Mouse (Mus musculus) hindlimb bud, embryonic 11.5 days (tissue): ENCODE data around the gene Psmd9.

Experiments
- DNase-seq: peaks from one replicate; pipeline ENCODE4 v3.0.0-alpha.2; 2012; ENCODE audit warnings: low read depth, low spot score; ENCODE audit errors: extremely low spot score

Psmd9 gene

DNA sequence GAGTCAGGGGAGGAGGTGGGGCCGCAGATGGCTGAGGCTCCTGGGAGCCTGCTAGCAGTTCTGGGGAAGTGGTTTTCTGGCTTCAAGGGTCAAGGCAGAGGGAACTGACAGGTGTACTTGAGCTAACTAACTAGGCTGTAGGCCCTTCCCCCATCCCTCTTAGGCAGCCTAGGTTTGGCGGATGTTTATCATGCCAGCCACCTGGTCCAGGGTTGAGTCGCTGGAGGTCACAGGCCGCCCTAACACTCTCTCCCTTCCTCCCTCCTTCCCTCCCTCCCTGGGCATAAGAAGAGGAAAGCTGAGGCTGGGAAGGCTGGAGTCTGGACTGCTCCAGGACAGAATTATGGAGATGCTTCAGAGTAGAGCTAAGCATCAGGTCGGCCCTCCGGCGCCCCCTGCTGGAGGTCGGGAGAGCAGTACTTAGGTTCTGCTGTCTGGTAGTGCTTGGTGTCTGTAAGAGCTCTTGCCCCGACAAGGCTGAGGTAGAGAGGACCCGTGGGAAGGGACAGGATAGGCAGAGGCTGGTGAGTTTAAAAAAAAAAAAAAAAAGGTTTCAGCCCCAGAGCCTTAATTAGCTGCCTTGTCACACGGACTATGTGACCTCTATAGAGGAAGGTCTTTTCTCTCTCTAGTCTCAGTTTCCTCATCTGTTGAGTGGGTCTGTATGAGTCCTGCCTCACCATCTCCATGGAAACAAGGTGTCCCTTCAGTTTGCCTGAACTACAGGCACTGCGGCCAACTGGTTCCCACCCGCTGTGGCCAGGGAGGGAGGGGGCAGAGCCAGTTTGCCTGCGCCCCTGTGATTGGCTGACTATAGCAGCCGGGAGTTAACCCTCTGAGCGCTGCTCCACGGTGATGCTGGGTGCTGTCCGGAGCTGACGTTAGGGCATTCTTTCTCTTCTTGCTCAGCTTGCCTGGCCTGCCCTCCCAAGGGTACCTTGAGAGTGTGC lies 19.5 kb upstream of the Psmd9 start:
- no peak for DNase-seq

DNA sequence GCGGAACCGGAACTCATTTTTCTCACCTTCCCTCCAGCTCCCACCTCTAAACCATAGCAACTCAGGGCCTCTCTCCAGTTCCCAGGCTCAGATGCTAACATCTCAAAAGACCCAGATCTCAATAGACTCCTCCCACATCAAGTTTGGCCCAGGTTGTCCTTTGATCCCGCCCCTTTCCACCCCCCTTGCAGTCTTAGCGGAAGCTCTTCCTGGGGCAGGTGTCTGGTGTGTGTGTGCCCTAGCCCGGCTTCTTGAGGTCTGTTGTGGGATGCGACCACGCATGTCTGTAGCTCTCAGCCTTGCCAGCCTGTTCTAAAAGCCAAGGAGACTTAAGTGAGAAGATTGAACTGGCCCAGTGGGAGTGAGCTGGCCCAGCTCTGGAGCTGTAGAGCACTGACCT lies 18.6 kb upstream of the Psmd9 start:
- no peak for DNase-seq

DNA sequence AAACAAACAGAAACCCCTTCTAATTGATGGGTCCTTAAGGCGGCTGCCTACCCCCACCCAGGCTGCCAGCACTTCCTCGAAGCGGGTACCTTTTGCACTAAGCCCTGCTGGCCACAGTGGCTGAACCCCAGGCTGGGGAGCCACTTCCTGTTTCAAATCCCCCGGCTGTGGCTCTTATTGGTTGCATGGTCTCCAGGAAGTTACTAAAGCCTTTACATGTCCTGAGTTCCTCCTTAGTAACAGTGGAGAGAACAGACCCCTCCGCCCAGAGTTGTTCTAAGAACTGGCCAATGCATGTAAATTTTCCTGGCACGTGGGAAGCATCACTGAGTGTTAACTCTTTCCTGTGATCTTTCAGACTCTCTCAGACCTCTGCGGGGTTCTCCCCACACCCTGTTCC lies 18.1 kb upstream of the Psmd9 start:
- no peak for DNase-seq

DNA sequence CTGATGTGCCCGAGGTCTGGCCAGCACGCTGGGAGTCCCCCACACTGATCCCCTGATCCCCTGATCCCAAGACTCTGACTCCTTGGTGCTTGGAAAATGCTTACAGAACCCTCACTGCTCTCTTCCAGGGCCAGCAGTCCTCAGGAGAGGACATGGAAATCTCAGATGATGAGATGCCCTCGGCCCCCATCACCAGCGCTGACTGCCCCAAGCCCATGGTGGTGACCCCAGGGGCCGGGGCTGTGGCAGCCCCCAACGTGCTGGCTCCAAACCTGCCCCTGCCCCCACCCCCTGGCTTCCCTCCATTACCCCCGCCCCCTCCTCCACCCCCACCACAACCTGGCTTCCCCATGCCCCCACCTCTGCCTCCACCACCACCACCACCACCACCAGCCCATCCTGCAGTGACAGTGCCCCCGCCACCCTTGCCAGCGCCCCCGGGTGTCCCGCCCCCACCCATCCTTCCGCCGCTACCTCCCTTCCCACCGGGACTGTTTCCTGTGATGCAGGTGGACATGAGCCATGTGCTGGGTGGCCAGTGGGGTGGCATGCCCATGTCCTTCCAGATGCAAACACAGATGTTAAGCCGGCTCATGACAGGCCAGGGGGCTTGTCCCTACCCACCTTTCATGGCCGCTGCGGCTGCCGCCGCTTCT lies 17.4 kb upstream of the Psmd9 start:
- DNase-seq: no peak

DNA sequence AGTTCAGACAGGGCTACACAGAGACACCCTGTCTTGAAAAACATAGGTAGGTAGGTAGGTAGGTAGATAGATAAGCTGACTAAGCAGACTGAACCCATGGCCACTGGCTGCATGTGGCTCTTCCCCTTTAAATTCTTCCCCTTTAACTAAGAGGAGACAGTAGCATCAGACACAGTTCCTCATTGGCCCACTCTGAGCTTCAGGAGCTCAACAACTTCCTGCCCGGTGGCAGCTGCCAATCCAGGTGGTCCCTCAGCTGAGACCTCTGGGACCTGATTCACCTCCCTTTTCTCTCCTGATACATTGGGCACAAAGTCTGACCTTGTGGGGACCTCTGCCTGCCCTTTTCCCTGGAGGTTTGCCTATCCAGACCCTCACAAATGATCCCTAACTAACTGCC lies 16.3 kb upstream of the Psmd9 start:
- no peak for DNase-seq

DNA sequence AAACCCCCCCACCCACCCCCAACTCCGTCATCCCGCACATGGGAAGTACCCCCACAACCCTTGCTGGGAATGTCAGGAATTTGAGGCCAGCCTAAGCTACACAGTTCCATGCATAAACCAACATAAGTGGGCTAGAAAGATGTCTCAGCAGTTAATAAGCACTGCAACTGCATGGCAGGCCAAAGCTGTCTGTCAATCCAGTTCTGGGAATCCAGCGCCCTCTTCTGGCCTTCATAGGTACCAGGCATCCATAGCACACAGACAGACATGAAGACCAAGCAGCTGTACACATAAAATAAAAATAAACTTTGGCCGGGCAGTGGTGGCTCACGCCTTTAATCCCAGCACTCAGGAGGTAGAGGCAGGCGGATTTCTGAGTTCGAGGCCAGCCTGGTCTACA lies 13.8 kb upstream of the Psmd9 start:
- DNase-seq: no peak

DNA sequence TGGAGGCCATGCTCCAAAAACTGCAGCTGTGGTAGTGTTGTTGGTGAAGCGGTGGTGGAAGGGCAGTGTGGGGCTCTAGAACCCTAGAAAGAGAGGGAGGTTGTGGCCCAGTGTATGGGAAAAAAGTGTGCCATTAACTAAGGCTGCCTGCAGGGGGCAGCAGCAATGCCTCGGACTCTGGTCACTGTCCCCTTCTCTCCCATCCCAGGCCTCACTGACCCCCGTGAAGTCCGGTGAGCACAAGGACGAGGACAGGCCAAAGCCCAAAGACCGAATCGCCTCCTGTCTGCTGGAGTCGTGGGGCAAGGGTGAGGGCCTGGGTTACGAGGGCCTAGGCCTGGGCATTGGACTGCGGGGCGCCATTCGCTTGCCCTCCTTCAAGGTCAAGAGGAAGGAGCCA lies 12.4 kb upstream of the Psmd9 start:
- no peak for DNase-seq

DNA sequence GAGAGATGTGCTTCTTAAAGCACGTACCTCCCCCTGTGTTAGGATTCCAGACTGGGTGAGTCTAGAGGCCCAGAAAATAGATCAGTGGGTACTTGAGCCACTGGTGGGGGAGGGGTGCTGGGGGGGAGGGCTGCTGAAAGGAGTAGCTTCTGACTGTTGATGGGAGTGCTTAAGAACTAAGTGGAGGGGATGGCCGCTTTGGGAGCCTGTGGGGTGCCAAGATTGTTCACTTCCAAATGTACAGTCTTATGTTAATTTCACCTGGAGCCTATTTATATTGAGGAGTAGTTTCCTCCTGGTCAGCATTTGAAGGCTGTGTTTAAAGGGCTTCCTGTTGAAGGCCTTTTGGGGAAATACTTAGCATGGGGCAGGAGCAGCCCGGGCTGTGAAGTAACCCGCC lies 11.2 kb upstream of the Psmd9 start:
- DNase-seq: no peak

DNA sequence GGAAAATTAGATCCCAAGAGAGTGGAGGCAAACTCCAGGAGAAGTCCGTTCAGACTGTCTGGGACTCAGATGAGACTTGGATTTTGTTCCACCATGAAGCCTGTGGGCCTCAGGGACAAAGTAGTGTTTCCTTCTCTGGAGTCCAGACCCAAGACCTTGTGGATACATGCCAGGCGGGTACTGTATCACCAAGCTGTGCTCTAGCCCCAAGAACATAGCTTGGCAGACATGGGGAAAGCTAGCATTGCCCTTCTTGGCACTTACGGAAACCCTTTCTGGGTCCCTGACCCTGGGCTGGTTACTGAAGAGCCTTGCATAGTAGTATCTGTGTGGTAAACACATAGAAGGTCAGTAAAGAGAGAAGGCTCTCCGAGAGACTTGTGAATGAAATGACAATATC lies 9.8 kb upstream of the Psmd9 start:
- DNase-seq: no peak

DNA sequence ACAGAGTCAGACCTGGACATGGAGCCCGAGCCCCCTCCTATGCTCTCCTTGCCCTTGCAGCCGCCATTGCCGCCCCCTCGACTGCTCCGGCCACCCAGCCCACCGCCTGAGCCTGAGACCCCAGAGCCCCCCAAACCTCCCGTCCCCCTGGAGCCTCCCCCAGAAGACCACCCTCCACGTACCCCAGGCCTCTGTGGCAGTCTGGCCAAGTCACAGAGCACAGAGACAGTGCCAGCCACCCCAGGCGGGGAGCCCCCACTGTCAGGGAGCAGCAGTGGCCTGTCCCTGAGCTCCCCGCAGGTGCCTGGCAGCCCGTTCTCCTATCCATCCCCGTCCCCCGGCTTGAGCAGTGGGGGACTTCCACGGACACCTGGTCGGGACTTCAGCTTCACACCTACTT lies 9.3 kb upstream of the Psmd9 start:
- no peak for DNase-seq

DNA sequence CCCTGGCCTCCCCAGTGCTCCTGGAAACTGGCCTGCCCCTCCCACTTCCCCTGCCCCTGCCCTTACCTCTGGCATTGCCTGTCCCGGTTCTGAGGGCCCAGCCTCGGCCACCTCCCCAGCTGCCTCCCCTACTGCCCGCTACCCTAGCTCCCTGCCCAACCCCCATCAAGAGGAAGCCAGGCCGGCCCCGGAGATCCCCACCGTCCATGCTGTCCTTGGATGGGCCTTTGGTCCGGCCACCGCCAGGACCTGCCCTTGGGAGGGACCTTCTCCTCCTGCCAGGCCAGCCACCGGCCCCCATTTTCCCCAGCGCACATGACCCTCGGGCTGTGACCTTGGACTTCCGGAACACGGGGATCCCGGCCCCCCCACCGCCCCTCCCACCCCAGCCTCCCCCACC lies 8.9 kb upstream of the Psmd9 start:
- DNase-seq: no peak

DNA sequence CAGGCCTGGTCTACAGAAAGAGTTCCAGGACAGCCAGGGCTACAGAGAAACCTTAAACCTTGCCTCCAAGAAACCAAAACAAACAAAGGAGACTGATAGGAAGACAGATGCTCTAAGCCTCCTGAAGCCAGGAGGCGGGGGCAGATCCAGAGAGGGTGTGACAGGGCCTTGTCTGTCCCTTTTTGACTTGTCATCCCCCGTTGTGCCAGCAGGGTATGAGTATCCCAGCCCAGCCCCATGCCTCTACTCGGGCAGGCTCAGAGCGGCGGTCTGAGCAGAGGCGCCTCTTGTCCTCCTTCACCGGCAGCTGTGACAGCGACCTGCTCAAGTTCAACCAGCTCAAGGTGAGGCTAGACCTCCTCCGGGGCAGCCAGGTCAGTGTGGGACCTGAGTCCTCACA lies 6.3 kb upstream of the Psmd9 start:
- no peak for DNase-seq

DNA sequence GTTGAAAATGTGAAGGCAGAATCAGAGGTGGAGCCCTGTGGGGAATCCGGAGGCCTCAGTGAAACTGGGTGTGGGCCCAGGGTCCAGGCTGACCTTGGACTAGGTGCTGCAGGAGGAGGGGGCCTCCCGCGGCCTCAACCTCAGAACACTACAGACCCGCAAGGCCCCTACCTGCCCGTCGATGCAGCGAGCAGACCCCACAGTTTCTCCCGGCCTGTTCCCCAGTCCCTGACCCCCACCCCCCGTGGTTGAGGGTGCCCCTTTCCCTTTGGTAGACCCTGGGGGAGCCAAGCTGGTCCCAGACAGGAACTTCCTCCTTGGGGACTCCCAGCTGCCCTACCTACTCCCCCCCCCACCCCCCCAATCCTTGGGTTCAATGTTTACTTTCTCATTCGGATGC lies 2.8 kb upstream of the Psmd9 start:
- no peak for DNase-seq

DNA sequence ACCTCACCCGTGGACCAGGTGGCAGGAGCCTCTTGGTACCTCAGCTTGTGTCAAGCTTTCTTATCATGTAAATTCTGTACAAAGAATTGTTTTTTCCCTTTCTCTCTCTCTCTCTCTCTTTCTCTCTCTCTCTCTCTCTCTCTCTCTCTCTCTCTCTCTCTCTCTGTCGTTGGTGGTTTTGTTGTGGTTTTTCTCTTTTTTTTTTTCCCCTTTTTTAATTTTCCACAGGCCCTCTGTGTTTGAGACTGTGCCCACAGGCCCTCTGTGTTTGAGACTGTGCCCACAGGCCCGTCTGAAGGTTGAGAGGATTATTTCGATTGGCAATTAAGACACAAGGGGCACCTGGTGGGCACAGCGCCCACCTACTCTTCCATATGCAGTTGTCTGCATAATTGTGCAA lies 1.6 kb upstream of the Psmd9 start:
- DNase-seq: no peak

DNA sequence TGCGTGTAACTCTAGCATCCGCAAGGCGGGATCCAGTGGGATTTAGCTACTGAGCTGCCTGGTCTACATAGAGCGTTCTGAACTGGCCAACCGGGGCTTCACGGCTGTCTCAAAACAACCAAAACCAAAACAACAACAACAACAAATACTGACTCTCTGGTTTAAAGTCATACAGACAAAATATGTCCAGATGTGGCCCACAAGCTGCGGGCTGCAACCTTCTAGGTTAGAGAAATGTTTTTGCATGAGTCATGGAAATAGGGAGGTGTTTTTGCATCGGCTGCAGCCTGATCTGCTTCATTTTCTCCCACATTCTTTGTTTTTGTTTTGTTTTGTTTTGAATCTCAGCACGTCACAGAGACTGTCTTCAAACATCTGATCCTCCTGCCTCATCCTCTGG lies 1.2 kb downstream of the Psmd9 start:
- DNase-seq: no peak

DNA sequence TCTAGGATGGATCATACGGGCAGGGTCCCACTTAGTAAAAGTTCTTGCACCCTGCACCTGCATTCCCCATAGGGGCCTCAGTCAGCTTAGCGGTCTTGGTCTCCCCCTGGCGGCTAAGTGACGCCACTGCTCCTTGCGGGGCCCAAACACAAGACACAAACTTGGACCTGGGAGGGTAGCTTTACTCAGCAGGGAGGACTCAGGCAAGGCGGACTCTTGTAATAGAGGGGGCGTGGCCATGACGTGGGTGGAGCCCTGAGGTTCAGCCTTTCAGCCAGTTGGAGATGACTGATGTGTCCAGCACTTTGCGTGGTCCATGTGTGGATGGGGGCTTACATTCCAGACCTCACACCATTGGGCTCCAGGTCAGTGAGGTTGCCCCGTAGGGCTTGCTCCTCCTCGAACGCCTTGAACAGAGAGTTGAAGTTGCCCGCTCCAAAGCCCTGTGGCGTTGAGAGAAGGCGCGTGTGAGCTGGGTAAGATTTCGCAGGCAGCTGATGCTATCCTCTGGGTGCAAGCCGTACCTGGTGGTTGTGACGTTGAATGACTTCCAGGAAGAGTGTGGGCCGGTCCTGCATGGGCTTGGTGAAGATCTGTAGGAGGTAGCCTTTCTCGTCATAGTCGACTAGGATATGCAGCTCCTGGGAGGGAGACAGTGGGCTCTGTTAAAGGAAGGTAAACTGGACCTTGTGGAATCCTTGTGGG lies 2.6 kb downstream of the Psmd9 start:
- DNase-seq: peak; percentile 76

DNA sequence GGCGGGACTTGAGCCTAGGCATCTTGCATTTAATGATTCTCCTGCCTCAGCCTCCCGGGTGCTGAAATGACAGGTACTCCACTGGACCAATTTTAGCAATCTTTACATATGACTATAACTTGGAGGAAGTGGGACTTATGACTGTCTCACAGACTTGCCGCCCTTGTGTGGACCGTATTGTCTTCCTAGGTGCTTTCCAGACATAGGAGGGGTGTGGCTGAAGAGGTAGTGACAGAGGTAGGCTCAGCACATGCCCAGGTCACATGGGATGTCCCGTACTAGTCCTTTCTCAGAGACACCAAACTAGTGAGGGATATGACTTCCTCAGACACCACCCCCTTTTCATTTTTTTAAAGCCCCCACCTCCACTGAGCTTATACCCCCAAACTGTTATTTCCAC lies 9.6 kb downstream of the Psmd9 start:
- no peak for DNase-seq

DNA sequence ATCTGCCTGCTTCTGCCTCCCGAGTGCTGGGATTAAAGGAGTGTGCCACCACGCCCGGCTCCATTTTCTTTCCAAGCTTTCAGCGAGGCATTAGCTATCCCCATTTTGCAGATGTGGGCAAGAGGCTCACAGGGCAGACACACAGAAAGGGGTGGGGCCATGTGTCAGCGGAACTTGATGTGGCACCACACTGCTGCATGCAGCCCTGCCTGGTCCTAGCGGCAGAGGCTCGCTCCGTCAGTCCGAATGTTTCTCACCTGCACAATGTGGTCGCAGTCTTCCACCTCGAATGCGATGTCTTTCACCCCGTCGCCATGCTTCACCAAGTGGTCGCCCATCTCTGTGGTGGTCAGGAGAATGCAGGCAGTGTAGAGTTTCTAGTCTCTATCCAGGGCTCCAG lies 11.2 kb downstream of the Psmd9 start:
- DNase-seq: no peak

DNA sequence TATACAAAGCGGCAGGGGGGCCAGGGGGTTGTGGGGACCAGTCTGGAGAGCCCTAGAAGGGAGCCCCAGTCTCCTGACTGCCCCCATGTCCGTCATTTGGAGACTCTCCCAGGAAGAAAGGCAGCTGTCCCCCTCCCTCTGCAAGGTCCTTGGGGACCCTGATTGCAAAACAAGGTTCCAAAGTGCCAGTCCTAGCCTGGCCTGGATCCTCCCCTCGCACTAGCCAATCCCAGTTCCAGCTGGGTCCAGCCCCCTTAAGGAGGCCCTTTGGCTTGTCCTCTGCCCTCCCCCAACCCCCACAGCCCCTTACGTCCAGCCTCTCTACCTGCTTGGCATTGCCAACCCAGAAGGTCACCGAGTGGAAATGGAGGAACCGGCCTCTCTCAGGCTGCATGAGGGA lies 12.3 kb downstream of the Psmd9 start:
- DNase-seq: no peak

DNA sequence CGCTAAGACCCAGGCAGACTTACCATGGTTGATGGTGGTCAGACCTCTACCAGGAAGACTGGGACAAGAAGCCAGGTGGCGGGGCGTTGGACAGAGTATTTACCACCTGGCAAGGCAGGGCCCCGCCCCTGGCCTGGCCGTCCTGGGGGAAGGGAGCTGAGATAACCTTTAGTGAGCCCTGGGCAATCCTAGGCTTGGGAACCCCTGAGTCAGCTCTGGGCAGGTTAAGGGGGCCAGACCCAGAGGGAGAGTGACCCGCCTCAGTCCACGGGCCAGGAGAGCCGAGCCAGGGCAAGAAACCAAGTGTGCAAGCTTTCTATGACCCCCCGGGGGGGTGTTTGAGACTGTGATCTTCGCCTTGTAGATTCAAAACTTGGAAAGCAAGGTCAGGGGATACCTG lies 13.4 kb downstream of the Psmd9 start, which contains the start of gene Hpd:
Hpd (minus strand) TSS at position 77 of the 400 bp plus-strand sequence.
- DNase-seq: no peak

DNA sequence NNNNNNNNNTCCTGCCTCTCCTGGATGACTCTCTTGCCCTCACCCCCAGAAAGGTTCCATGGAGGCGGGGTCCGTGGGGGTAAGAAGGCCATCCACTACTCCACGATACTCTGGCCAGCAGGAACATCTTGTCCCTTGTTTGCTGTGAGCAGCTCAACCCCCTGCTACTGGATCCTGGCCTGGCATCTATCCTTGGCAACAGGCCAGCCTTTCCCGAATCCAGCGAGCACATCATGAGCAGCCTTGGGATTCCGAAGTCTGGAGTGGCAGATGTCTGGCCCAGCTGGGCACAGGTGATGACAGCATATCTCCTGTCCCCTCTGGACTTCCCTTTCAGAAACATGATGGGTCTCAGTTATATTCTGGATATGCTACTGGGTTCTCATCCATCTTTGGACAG lies 16.8 kb downstream of the Psmd9 start:
- no peak for DNase-seq

DNA sequence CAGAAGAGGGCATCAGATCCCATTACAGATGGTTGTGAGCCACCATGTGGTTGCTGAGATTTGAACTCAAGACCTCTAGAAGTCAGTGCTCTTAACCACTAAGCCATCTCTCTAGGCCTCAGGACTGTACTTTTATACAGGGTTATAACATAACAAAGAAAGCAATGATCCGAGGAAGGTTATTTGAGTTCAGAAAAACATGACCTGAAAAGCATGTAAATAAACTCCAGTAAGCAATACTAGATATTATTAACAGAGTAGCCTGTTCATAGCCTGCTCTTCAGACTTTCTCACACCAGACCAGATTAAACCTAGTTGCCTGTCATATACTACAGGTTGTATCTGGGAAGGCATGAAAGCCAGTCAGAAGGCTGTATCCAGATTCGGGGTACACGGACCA lies 18.1 kb downstream of the Psmd9 start:
- DNase-seq: no peak
